Mouse (Mus musculus) thymus, adult 2 months (tissue): Measurements from ENCODE around the gene Nos1. TPM values are rescaled to one million over a fixed set of nuclear protein-coding genes. Genes with fewer than 3 reads are reported as not detected.

Experiments
- DNase-seq: peaks from one replicate; pipeline ENCODE4 v3.0.0; 2021
- H3K27ac ChIP-seq: fragments of 200-500 bp; 2 replicates; pipeline ENCODE4 v1.5.1; 2012; ENCODE audit warnings: low read length, control low read depth; ENCODE audit not compliant: control insufficient read depth, insufficient read depth
- H3K27me3 ChIP-seq: fragments of 200-500 bp; 2 replicates; pipeline ENCODE4 v1.6.1; 2012; ENCODE audit warnings: mild to moderate bottlenecking, low read length, moderate library complexity, mixed read lengths; ENCODE audit not compliant: control insufficient read depth, insufficient read depth
- H3K36me3 ChIP-seq: fragments of 200-500 bp; 2 replicates; pipeline ENCODE4 v1.6.1; 2012; ENCODE audit warnings: mild to moderate bottlenecking, low read length, moderate library complexity; ENCODE audit not compliant: control insufficient read depth, insufficient read depth
- H3K4me1 ChIP-seq: fragments of 200-500 bp; replicated peaks from 2 replicates; pipeline ENCODE4 v1.6.1; 2012; ENCODE audit warnings: low read length; ENCODE audit not compliant: control insufficient read depth, insufficient read depth
- H3K4me3 ChIP-seq: fragments of 200-500 bp; 2 replicates; pipeline ENCODE4 v1.5.1; 2012; ENCODE audit warnings: mild to moderate bottlenecking, low read length, control low read depth, moderate library complexity; ENCODE audit not compliant: control insufficient read depth, insufficient read depth
- CTCF ChIP-seq: fragments of 200-500 bp; IDR thresholded peaks from 2 replicates; pipeline ENCODE4 v1.5.1; 2012; ENCODE audit warnings: mild to moderate bottlenecking, control low read depth, low read length, moderate library complexity, borderline replicate concordance; ENCODE audit not compliant: control insufficient read depth, poor library complexity, insufficient read depth; ENCODE audit errors: extremely low read depth
- POLR2A ChIP-seq: fragments of 200-500 bp; IDR thresholded peaks from 2 replicates; pipeline ENCODE4 v1.6.1; 2012; ENCODE audit warnings: mild to moderate bottlenecking, low read length, control low read depth, moderate library complexity; ENCODE audit not compliant: control insufficient read depth, poor library complexity, insufficient read depth; ENCODE audit errors: extremely low read depth
- WGBS: fragments of 180-500 bp; shearing (Covaris S2); methylation state at CpG from one replicate; pipeline ENCODE4 v1.1.7; 2018; 5-methylcytosine and 5-hydroxymethylcytosine counted together
- polyA plus RNA-seq: library from polyadenylated mRNA; depleted of rRNA; stranded (reverse); fragments of >200 nt; gene quantifications from 2 replicates; pipeline ENCODE4 v1.2.3, GENCODE M21; 2012; rRNA removed

Nos1 gene
- polyA plus RNA-seq, 1 experiment = 0.35 TPM

- peaks cover 22% of the 10 kb centered on the region for H3K36me3 ChIP-seq
- no peak overlapping the region for H3K4me3 ChIP-seq
- WGBS = 95% methylated on average over 13 of the region's 13 CpGs
- no peak overlapping the region for H3K27ac ChIP-seq
- H3K27me3 ChIP-seq = no peaks in the 10 kb centered on the region
- no peaks in the 10 kb centered on the region for H3K4me1 ChIP-seq
- TF ChIP-seq CTCF = no peak
- TF ChIP-seq POLR2A = no peak
- no peak for DNase-seq
Observed at GRCm38 (mm10) chr5:118008344-118008743, 227.5 kb downstream of the Nos1 start.

Other genes with a start within 250 kb of the Nos1 start
- gene Fbxo21, start 195.7 kb downstream of the Nos1 start, polyA plus RNA-seq = 43.3 and 49.7 TPM in 2 replicates
- 48.4 and 50.5 TPM in 2 replicates for gene Tesc, start 246.7 kb downstream of the Nos1 start, polyA plus RNA-seq